Mouse (Mus musculus): ENCODE data around the gene Usp18. TPM values are rescaled to one million over a fixed set of nuclear protein-coding genes. Genes with fewer than 3 reads are reported as not detected.

The Usp18 gene
- polyA plus RNA-seq, 1 experiment from 2014 or later: 1.6 TPM

- Histone ChIP-seq H3K9ac (ENCODE audit: low read depth, low read length) (no peak overlapping the region), H3K27me3 (ENCODE audit: control insufficient read depth, insufficient read depth, low read depth, low read length) (no peaks in the 10 kb centered on the region), H3K9me3 (replicated peaks; ENCODE audit: control insufficient read depth, low read length, poor library complexity, severe bottlenecking) (0 out of 2 replicates have a peak, but pooled peaks cover 4% of the 10 kb centered on the region), H3K4me1 (ENCODE audit: control insufficient read depth, insufficient read depth, low read length) (no peaks in the 10 kb centered on the region), H3K27ac (ENCODE audit: low read length) (no peak overlapping the region), H3K4me3 (ENCODE audit: low read depth, low read length) (no peak overlapping the region), H3K4me2 (ENCODE audit: low read length) (no peak overlapping the region), H3K36me3 (ENCODE audit: control insufficient read depth, insufficient read depth, low read length) (no peaks in the 10 kb centered on the region)
- no peak for ATAC-seq
- 92% methylated on average over 10 of the region's 10 CpGs for WGBS
Measured at GRCm38 (mm10) chr6:121262004-121262403, 16.3 kb downstream of the Usp18 start.

DNA sequence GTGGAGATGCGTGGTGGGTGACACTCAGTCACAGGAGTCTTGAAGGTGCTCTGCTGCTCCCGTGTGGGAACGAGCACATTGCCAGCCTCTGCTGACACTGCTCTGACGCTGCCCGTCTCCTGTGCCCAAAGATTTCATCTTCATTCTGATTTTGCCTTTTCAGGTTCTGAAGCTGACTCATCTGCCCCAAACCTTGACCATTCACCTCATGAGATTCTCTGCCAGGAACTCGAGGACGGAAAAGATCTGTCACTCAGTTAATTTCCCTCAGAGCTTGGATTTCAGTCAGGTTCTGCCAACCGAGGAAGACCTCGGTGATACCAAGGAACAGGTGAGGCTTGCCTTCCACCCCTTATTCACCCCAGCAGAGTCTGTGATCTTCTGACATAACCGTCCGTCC is 16.8 kb downstream of the Usp18 start:
- Histone ChIP-seq H3K9me3 (replicated peaks; ENCODE audit: control insufficient read depth, low read length, poor library complexity, severe bottlenecking) (0 out of 2 replicates have a peak, but pooled peaks cover 3% of the 10 kb centered on the region), H3K9ac (ENCODE audit: low read depth, low read length) (no peak overlapping the region), H3K4me1 (ENCODE audit: control insufficient read depth, insufficient read depth, low read length) (no peaks in the 10 kb centered on the region), H3K27ac (ENCODE audit: low read length) (no peak overlapping the region), H3K36me3 (ENCODE audit: control insufficient read depth, insufficient read depth, low read length) (no peaks in the 10 kb centered on the region), H3K4me3 (ENCODE audit: low read depth, low read length) (no peak overlapping the region), H3K4me2 (ENCODE audit: low read length) (no peak overlapping the region), H3K27me3 (ENCODE audit: control insufficient read depth, insufficient read depth, low read depth, low read length) (no peaks in the 10 kb centered on the region)
- no peak for ATAC-seq
- 90% methylated on average over 11 of the region's 11 CpGs for WGBS

GRCm38 (mm10) chr6:121270156-121270555 is 24.4 kb downstream of the Usp18 start:
- no peak overlapping the region for H3K4me2 ChIP-seq (ENCODE audit: low read length)
- 81% methylated on average over 6 of the region's 6 CpGs for WGBS

GRCm38 (mm10) chr6:121271707-121272074 is 26.0 kb downstream of the Usp18 start:
- no peak overlapping the region for H3K9ac ChIP-seq (ENCODE audit: low read depth, low read length)
- no peak overlapping the region; the same call in 1 of the 2 replicates for H3K4me2 ChIP-seq (ENCODE audit: low read length)
- no peaks in the 10 kb centered on the region for H3K9me3 ChIP-seq (replicated peaks; ENCODE audit: control insufficient read depth, low read length, poor library complexity, severe bottlenecking)
- H3K27ac ChIP-seq (ENCODE audit: low read length): no peak overlapping the region; the same call in 1 of the 2 replicates
- H3K36me3 ChIP-seq (ENCODE audit: control insufficient read depth, insufficient read depth, low read length): no peaks in the 10 kb centered on the region
- H3K4me1 ChIP-seq (ENCODE audit: control insufficient read depth, insufficient read depth, low read length): no peaks in the 10 kb centered on the region
- peak; percentile 63; the same call in 1 of the 2 replicates for ATAC-seq
- no peaks in the 10 kb centered on the region for H3K27me3 ChIP-seq (ENCODE audit: control insufficient read depth, insufficient read depth, low read depth, low read length)
- 16% methylated on average over 4 of the region's 4 CpGs for WGBS
- no peak overlapping the region for H3K4me3 ChIP-seq (ENCODE audit: low read depth, low read length)

More at GRCm38 (mm10) chr6:121270156-121270555, 24.4 kb downstream of the Usp18 start:
- H3K27me3 ChIP-seq (ENCODE audit: control insufficient read depth, insufficient read depth, low read depth, low read length): no peaks in the 10 kb centered on the region
- H3K36me3 ChIP-seq (ENCODE audit: control insufficient read depth, insufficient read depth, low read length): no peaks in the 10 kb centered on the region
- H3K4me1 ChIP-seq (ENCODE audit: control insufficient read depth, insufficient read depth, low read length): no peaks in the 10 kb centered on the region
- H3K4me3 ChIP-seq (ENCODE audit: low read depth, low read length): no peak overlapping the region
- H3K9me3 ChIP-seq (replicated peaks; ENCODE audit: control insufficient read depth, low read length, poor library complexity, severe bottlenecking): no peaks in the 10 kb centered on the region
- ATAC-seq: no peak
- no peak overlapping the region for H3K27ac ChIP-seq (ENCODE audit: low read length)
- H3K9ac ChIP-seq (ENCODE audit: low read depth, low read length): no peak overlapping the region

- Histone ChIP-seq H3K9me3 (replicated peaks; ENCODE audit: control insufficient read depth, low read length, poor library complexity, severe bottlenecking) (no peaks in the 10 kb centered on the region), H3K4me1 (ENCODE audit: control insufficient read depth, insufficient read depth, low read length) (no peaks in the 10 kb centered on the region), H3K27me3 (ENCODE audit: control insufficient read depth, insufficient read depth, low read depth, low read length) (no peaks in the 10 kb centered on the region), H3K9ac (ENCODE audit: low read depth, low read length) (peak overlapping the region; percentile 10; the same call in 1 of the 2 replicates), H3K27ac (ENCODE audit: low read length) (peak overlapping the region; percentile 54), H3K36me3 (ENCODE audit: control insufficient read depth, insufficient read depth, low read length) (no peaks in the 10 kb centered on the region), H3K4me2 (ENCODE audit: low read length) (peak overlapping the region; percentile 54), H3K4me3 (ENCODE audit: low read depth, low read length) (peak overlapping the region; percentile 36)
- ATAC-seq: peak; percentile 93
- WGBS: 14% methylated on average over 17 of the region's 17 CpGs
Measured at GRCm38 (mm10) chr6:121272075-121272800, 26.5 kb downstream of the Usp18 start.

- Histone ChIP-seq H3K27me3 (ENCODE audit: control insufficient read depth, insufficient read depth, low read depth, low read length) (no peaks in the 10 kb centered on the region), H3K27ac (ENCODE audit: low read length) (no peak overlapping the region), H3K9ac (ENCODE audit: low read depth, low read length) (no peak overlapping the region), H3K4me3 (ENCODE audit: low read depth, low read length) (no peak overlapping the region), H3K4me1 (ENCODE audit: control insufficient read depth, insufficient read depth, low read length) (no peaks in the 10 kb centered on the region), H3K36me3 (ENCODE audit: control insufficient read depth, insufficient read depth, low read length) (no peaks in the 10 kb centered on the region), H3K9me3 (replicated peaks; ENCODE audit: control insufficient read depth, low read length, poor library complexity, severe bottlenecking) (no peaks in the 10 kb centered on the region), H3K4me2 (ENCODE audit: low read length) (no peak overlapping the region)
- ATAC-seq: no peak
- 87% methylated on average over 3 of the region's 3 CpGs for WGBS
Measured at GRCm38 (mm10) chr6:121274356-121274755, 28.6 kb downstream of the Usp18 start.

DNA sequence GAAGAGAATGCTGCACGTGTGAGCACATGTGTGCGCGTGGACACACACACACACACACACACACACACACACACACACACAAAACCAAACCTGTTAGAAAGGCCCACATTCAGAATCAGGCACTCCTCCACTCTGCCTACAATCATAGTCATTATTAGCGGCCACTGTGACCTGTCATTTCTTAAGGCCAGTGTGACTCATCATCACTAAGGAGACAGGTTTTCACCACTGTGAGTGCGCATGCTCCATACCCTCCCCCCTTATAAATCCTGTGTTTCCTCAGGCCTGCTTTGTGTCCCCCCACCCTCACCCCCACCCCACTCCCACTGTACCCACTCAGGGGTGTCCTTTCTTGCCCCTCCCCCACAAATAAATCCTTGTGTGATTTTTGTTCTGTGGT is 38.4 kb downstream of the Usp18 start:
- 90% methylated on average over 5 of the region's 5 CpGs for WGBS
- Histone ChIP-seq H3K4me2 (ENCODE audit: low read length) (no peak overlapping the region), H3K9me3 (replicated peaks; ENCODE audit: control insufficient read depth, low read length, poor library complexity, severe bottlenecking) (no peaks in the 10 kb centered on the region), H3K27ac (ENCODE audit: low read length) (no peak overlapping the region), H3K4me3 (ENCODE audit: low read depth, low read length) (no peak overlapping the region), H3K27me3 (ENCODE audit: control insufficient read depth, insufficient read depth, low read depth, low read length) (no peaks in the 10 kb centered on the region), H3K4me1 (ENCODE audit: control insufficient read depth, insufficient read depth, low read length) (no peaks in the 10 kb centered on the region), H3K36me3 (ENCODE audit: control insufficient read depth, insufficient read depth, low read length) (no peaks in the 10 kb centered on the region), H3K9ac (ENCODE audit: low read depth, low read length) (no peak overlapping the region)
- no peak for ATAC-seq

GRCm38 (mm10) chr6:121299317-121299716 is 53.6 kb downstream of the Usp18 start:
- Histone ChIP-seq H3K4me3 (ENCODE audit: low read depth, low read length) (no peak overlapping the region), H3K36me3 (ENCODE audit: control insufficient read depth, insufficient read depth, low read length) (no peaks in the 10 kb centered on the region), H3K4me2 (ENCODE audit: low read length) (no peak overlapping the region), H3K27ac (ENCODE audit: low read length) (no peak overlapping the region), H3K27me3 (ENCODE audit: control insufficient read depth, insufficient read depth, low read depth, low read length) (no peaks in the 10 kb centered on the region), H3K9me3 (replicated peaks; ENCODE audit: control insufficient read depth, low read length, poor library complexity, severe bottlenecking) (no peaks in the 10 kb centered on the region), H3K4me1 (ENCODE audit: control insufficient read depth, insufficient read depth, low read length) (no peaks in the 10 kb centered on the region), H3K9ac (ENCODE audit: low read depth, low read length) (no peak overlapping the region)
- WGBS: 41% methylated on average over 7 of the region's 7 CpGs
- ATAC-seq: no peak

GRCm38 (mm10) chr6:121299954-121300353 is 54.2 kb downstream of the Usp18 start, which contains the start of gene Slc6a13:
TSS of gene Slc6a13 (plus strand) at chr6:121300227.
- Histone ChIP-seq H3K36me3 (ENCODE audit: control insufficient read depth, insufficient read depth, low read length) (no peaks in the 10 kb centered on the region), H3K9ac (ENCODE audit: low read depth, low read length) (no peak within 1 kb of the TSS), H3K27ac (ENCODE audit: low read length) (no peak within 1 kb of the TSS), H3K4me2 (ENCODE audit: low read length) (no peak within 1 kb of the TSS), H3K4me3 (ENCODE audit: low read depth, low read length) (no peak within 1 kb of the TSS), H3K27me3 (ENCODE audit: control insufficient read depth, insufficient read depth, low read depth, low read length) (no peaks in the 10 kb centered on the region), H3K9me3 (replicated peaks; ENCODE audit: control insufficient read depth, low read length, poor library complexity, severe bottlenecking) (no peaks in the 10 kb centered on the region), H3K4me1 (ENCODE audit: control insufficient read depth, insufficient read depth, low read length) (no peaks in the 10 kb centered on the region)
- no peak for ATAC-seq
- WGBS: 4% methylated on average over 11 of the region's 11 CpGs

Measured in midbrain, embryonic 16.5 days (tissue).